Mouse (Mus musculus) ZHBTc4 (cell line): Measurements from ENCODE around the gene Cbln1.
A peak's percentile ranks its signal among the peaks of the same experiment; 100 is the strongest.

Source experiments
- DNase-seq: peaks from one replicate; pipeline ENCODE4 v3.0.0-alpha.2; 2011; ENCODE audit warnings: low read depth, low spot score

The Cbln1 gene

GRCm38 (mm10) chr8:87472271-87473236, at the start of gene Cbln1:
Cbln1 (minus strand) TSS chr8:87472609.
- peak; percentile 98 for DNase-seq

GRCm38 (mm10) chr8:87517132-87517531, 44.7 kb upstream of the Cbln1 start:
- no peak for DNase-seq

- DNase-seq = no peak
Measured at GRCm38 (mm10) chr8:87513796-87514195, 41.4 kb upstream of the Cbln1 start.

- no peak for DNase-seq
Measured at GRCm38 (mm10) chr8:87513350-87513749, 40.9 kb upstream of the Cbln1 start.

GRCm38 (mm10) chr8:87512636-87513035, 40.2 kb upstream of the Cbln1 start:
- no peak for DNase-seq

- no peak for DNase-seq
Measured at GRCm38 (mm10) chr8:87507046-87507445, 34.6 kb upstream of the Cbln1 start.

GRCm38 (mm10) chr8:87504441-87504840, 32.0 kb upstream of the Cbln1 start:
- no peak for DNase-seq

- no peak for DNase-seq
Measured at GRCm38 (mm10) chr8:87502684-87503083, 30.3 kb upstream of the Cbln1 start.

GRCm38 (mm10) chr8:87497641-87498040, 25.2 kb upstream of the Cbln1 start:
- DNase-seq = no peak

GRCm38 (mm10) chr8:87496511-87496910, 24.1 kb upstream of the Cbln1 start:
- no peak for DNase-seq

- DNase-seq = no peak
Measured at GRCm38 (mm10) chr8:87494862-87495261, 22.5 kb upstream of the Cbln1 start.

- no peak for DNase-seq
Measured at GRCm38 (mm10) chr8:87489841-87490415, 17.5 kb upstream of the Cbln1 start.

GRCm38 (mm10) chr8:87481396-87481795, 9.0 kb upstream of the Cbln1 start:
- DNase-seq = no peak

- DNase-seq = no peak
Measured at GRCm38 (mm10) chr8:87478221-87478620, 5.8 kb upstream of the Cbln1 start.

- DNase-seq = no peak
Measured at GRCm38 (mm10) chr8:87477102-87477645, 4.8 kb upstream of the Cbln1 start.

- no peak for DNase-seq
Measured at GRCm38 (mm10) chr8:87475551-87475950, 3.1 kb upstream of the Cbln1 start.

GRCm38 (mm10) chr8:87474379-87474778, 2.0 kb upstream of the Cbln1 start:
- no peak for DNase-seq

GRCm38 (mm10) chr8:87473940-87474339, 1.5 kb upstream of the Cbln1 start:
- DNase-seq = no peak

GRCm38 (mm10) chr8:87473314-87473713, 905 bp upstream of the Cbln1 start:
- peak; percentile 69 for DNase-seq

GRCm38 (mm10) chr8:87471603-87472270, 672 bp downstream of the Cbln1 start:
- DNase-seq = peak; percentile 43

GRCm38 (mm10) chr8:87470834-87471602, 1.4 kb downstream of the Cbln1 start:
- DNase-seq = no peak
